Mouse (Mus musculus): ENCODE results near the gene Slc27a1. TPM values are rescaled to one million over a fixed set of nuclear protein-coding genes. Genes with fewer than 3 reads are reported as not detected.

Gene Slc27a1
- polyA plus RNA-seq, 1 experiment from 2014 or later: 2.3 TPM

Small RNA genes lying within 50 kb of the gene (microRNA-seq; reads per million reads assigned to microRNA genes)
- gene Mir6769b: not detected

Other genes starting within 250 kb of the Slc27a1 start
- gene Use1, start 202.0 kb upstream of the Slc27a1 start, polyA plus RNA-seq (2015; fragmentation: Nextera tagmentation; extraction: Ambion mirVana): 38.7 and 41.1 TPM in 2 replicates
- gene Ocel1, start 197.6 kb upstream of the Slc27a1 start, polyA plus RNA-seq (2015; fragmentation: Nextera tagmentation; extraction: Ambion mirVana): 4.6 and 5.2 TPM in 2 replicates
- 24.1 and 27.0 TPM in 2 replicates for gene Nr2f6, start 186.9 kb upstream of the Slc27a1 start, polyA plus RNA-seq (2015; fragmentation: Nextera tagmentation; extraction: Ambion mirVana)
- gene Ushbp1, start 173.1 kb upstream of the Slc27a1 start, polyA plus RNA-seq (2015; fragmentation: Nextera tagmentation; extraction: Ambion mirVana): 3.3 and 5.2 TPM in 2 replicates
- 56.0 and 58.5 TPM in 2 replicates for gene Babam1, start 172.0 kb upstream of the Slc27a1 start, polyA plus RNA-seq (2015; fragmentation: Nextera tagmentation; extraction: Ambion mirVana)
- 42.0 and 54.0 TPM in 2 replicates for gene Ankle1, start 162.9 kb upstream of the Slc27a1 start, polyA plus RNA-seq (2015; fragmentation: Nextera tagmentation; extraction: Ambion mirVana)
- gene Abhd8, start 105.2 kb upstream of the Slc27a1 start, polyA plus RNA-seq (2015; fragmentation: Nextera tagmentation; extraction: Ambion mirVana): 9.1 and 9.2 TPM in 2 replicates
- 81.2 and 96.6 TPM in 2 replicates for gene Mrpl34, start 103.9 kb upstream of the Slc27a1 start, polyA plus RNA-seq (2015; fragmentation: Nextera tagmentation; extraction: Ambion mirVana)
- 38.3 and 42.6 TPM in 2 replicates for gene Dda1, start 99.7 kb upstream of the Slc27a1 start, polyA plus RNA-seq (2015; fragmentation: Nextera tagmentation; extraction: Ambion mirVana)
- 0.15 and 0.20 TPM in 2 replicates for gene Ano8, start 82.9 kb upstream of the Slc27a1 start, polyA plus RNA-seq (2015; fragmentation: Nextera tagmentation; extraction: Ambion mirVana)
- 4.2 and 5.1 TPM in 2 replicates for gene Gtpbp3, start 80.8 kb upstream of the Slc27a1 start, polyA plus RNA-seq (2015; fragmentation: Nextera tagmentation; extraction: Ambion mirVana)
- 22.4 and 23.9 TPM in 2 replicates for gene Plvap, start 57.1 kb upstream of the Slc27a1 start, polyA plus RNA-seq (2015; fragmentation: Nextera tagmentation; extraction: Ambion mirVana)
- 0.06 and 0.14 TPM in 2 replicates for gene Ccdc194, start 43.2 kb upstream of the Slc27a1 start, polyA plus RNA-seq (2015; fragmentation: Nextera tagmentation; extraction: Ambion mirVana)
- 35.3 and 37.3 TPM in 2 replicates for gene Bst2, start 31.4 kb upstream of the Slc27a1 start, polyA plus RNA-seq (2015; fragmentation: Nextera tagmentation; extraction: Ambion mirVana)
- gene Mvb12a, start 26.0 kb upstream of the Slc27a1 start, polyA plus RNA-seq (2015; fragmentation: Nextera tagmentation; extraction: Ambion mirVana): 31.6 and 35.2 TPM in 2 replicates
- gene Tmem221, start 10.0 kb upstream of the Slc27a1 start, polyA plus RNA-seq (2015; fragmentation: Nextera tagmentation; extraction: Ambion mirVana): 0.50 and 0.94 TPM in 2 replicates
- 0.09 TPM in 1 of 2 replicates, not detected in the other for gene Nxnl1, start 2.3 kb upstream of the Slc27a1 start, polyA plus RNA-seq (2015; fragmentation: Nextera tagmentation; extraction: Ambion mirVana)
- 90.7 and 92.8 TPM in 2 replicates for gene Pgls, start 23.3 kb downstream of the Slc27a1 start, polyA plus RNA-seq (2015; fragmentation: Nextera tagmentation; extraction: Ambion mirVana)
- 0.99 and 1.4 TPM in 2 replicates for gene Fam129c, start 28.8 kb downstream of the Slc27a1 start, polyA plus RNA-seq (2015; fragmentation: Nextera tagmentation; extraction: Ambion mirVana)
- 23.0 and 25.6 TPM in 2 replicates for gene Colgalt1, start 42.1 kb downstream of the Slc27a1 start, polyA plus RNA-seq (2015; fragmentation: Nextera tagmentation; extraction: Ambion mirVana)
- gene Unc13a, start 102.9 kb downstream of the Slc27a1 start, polyA plus RNA-seq (2015; fragmentation: Nextera tagmentation; extraction: Ambion mirVana): 0.16 and 0.20 TPM in 2 replicates
- 6.4 and 6.9 TPM in 2 replicates for gene Jak3, start 107.4 kb downstream of the Slc27a1 start, polyA plus RNA-seq (2015; fragmentation: Nextera tagmentation; extraction: Ambion mirVana)
- gene Insl3, start 120.3 kb downstream of the Slc27a1 start, polyA plus RNA-seq (2015; fragmentation: Nextera tagmentation; extraction: Ambion mirVana): 2.2 and 3.0 TPM in 2 replicates
- gene B3gnt3, start 132.9 kb downstream of the Slc27a1 start, polyA plus RNA-seq (2015; fragmentation: Nextera tagmentation; extraction: Ambion mirVana): 4.1 and 5.2 TPM in 2 replicates
- gene Fcho1, start 156.8 kb downstream of the Slc27a1 start, polyA plus RNA-seq (2015; fragmentation: Nextera tagmentation; extraction: Ambion mirVana): 23.0 and 25.0 TPM in 2 replicates

Data from liver, embryonic 15.5 days (tissue).